Mouse (Mus musculus) lung, embryonic 15.5 days (tissue): ENCODE data around the gene D3Ertd254e. TPM values are rescaled to one million over a fixed set of nuclear protein-coding genes. Genes with fewer than 3 reads are reported as not detected.
"Not testable (repeated sequence)": the region's sequence is repeated elsewhere in the genome, so short reads cannot be mapped to it uniquely, and the experiment has no call there.

Source experiments
- ATAC-seq: fragments of 200-750 bp; cut with Nextera tagmentation; 2 replicates; pipeline ENCODE4 v1.8.0; 2017; ENCODE audit warnings: moderate number of reproducible peaks, borderline replicate concordance; ENCODE audit not compliant: low FRiP score, low TSS enrichment; ENCODE audit errors: extremely low read depth
- H3K27ac ChIP-seq: fragments of 300-500 bp; sonication (generic); 2 replicates; pipeline ENCODE4 v1.5.1; 2015; ENCODE audit warnings: moderate library complexity, mild to moderate bottlenecking, inconsistent platforms
- H3K27me3 ChIP-seq: fragments of 300-500 bp; sonication (generic); 2 replicates; pipeline ENCODE4 v1.6.1; 2015; ENCODE audit warnings: inconsistent platforms
- H3K36me3 ChIP-seq: fragments of 300-500 bp; sonication (generic); 2 replicates; pipeline ENCODE4 v1.6.1; 2015; ENCODE audit warnings: inconsistent platforms
- H3K4me1 ChIP-seq: fragments of 300-500 bp; sonication (generic); 2 replicates; pipeline ENCODE4 v1.6.1; 2015; ENCODE audit warnings: inconsistent platforms
- H3K4me2 ChIP-seq: fragments of 300-500 bp; sonication (generic); 2 replicates; pipeline ENCODE4 v1.6.1; 2015; ENCODE audit warnings: inconsistent platforms, mild to moderate bottlenecking, moderate library complexity
- H3K4me3 ChIP-seq: fragments of 300-500 bp; sonication (generic); 2 replicates; pipeline ENCODE4 v1.5.1; 2015; ENCODE audit warnings: mild to moderate bottlenecking, inconsistent platforms
- H3K9ac ChIP-seq: fragments of 300-500 bp; sonication (generic); 2 replicates; pipeline ENCODE4 v1.6.1; 2015; ENCODE audit warnings: inconsistent platforms
- H3K9me3 ChIP-seq: fragments of 300-500 bp; sonication (generic); 2 replicates; pipeline ENCODE4 v1.6.1; 2016; ENCODE audit warnings: inconsistent platforms
- WGBS: fragments of 180-500 bp; shearing (Covaris S2); methylation state at CpG from one replicate; pipeline ENCODE4 v1.1.7; 2015; 5-methylcytosine and 5-hydroxymethylcytosine counted together
- polyA plus RNA-seq: library from polyadenylated mRNA; unstranded; fragments of >200 nt; fragmentation: Nextera tagmentation; extraction: Ambion mirVana; gene quantifications from 2 replicates; pipeline ENCODE4 v1.2.1, GENCODE M21; 2015

The D3Ertd254e gene
- 7.3 and 7.9 TPM in 2 replicates for polyA plus RNA-seq

GRCm38 (mm10) chr3:36150934-36151686 lies at the start of gene D3Ertd254e:
Gene D3Ertd254e (plus strand): TSS chr3:36151017.
- H3K9ac ChIP-seq: peak within 1 kb of the TSS; percentile 87
- H3K9me3 ChIP-seq: no peaks in the 10 kb centered on the region
- WGBS: under 1% methylated on average over 54 of the region's 54 CpGs
- peak within 1 kb of the TSS; percentile 62 for H3K4me2 ChIP-seq
- peak; percentile 99 for ATAC-seq
- H3K36me3 ChIP-seq: no peaks in the 10 kb centered on the region
- H3K4me1 ChIP-seq: peaks cover 10% of the 10 kb centered on the region
- no peaks in the 10 kb centered on the region for H3K27me3 ChIP-seq
- H3K27ac ChIP-seq: peak within 1 kb of the TSS; percentile 90
- peak within 1 kb of the TSS; percentile 88 for H3K4me3 ChIP-seq

- 74% methylated on average over 4 of the region's 4 CpGs for WGBS
- Histone ChIP-seq H3K9me3 (no peaks in the 10 kb centered on the region), H3K4me3 (no peak overlapping the region), H3K4me2 (no peak overlapping the region), H3K36me3 (no peaks in the 10 kb centered on the region), H3K9ac (no peak overlapping the region), H3K27me3 (no peaks in the 10 kb centered on the region), H3K27ac (no peak overlapping the region), H3K4me1 (no peaks in the 10 kb centered on the region)
- no peak for ATAC-seq
These were observed 34.7 kb upstream of the D3Ertd254e start for GRCm38 (mm10) chr3:36116076-36116475.

- no peak for ATAC-seq
- Histone ChIP-seq H3K4me2 (no peak overlapping the region), H3K4me3 (no peak overlapping the region), H3K9me3 (no peaks in the 10 kb centered on the region), H3K9ac (no peak overlapping the region; the same call in 1 of the 2 replicates), H3K36me3 (no peaks in the 10 kb centered on the region), H3K27me3 (no peaks in the 10 kb centered on the region), H3K27ac (no peak overlapping the region), H3K4me1 (no peaks in the 10 kb centered on the region)
These were observed 30.9 kb upstream of the D3Ertd254e start for GRCm38 (mm10) chr3:36119684-36120548.

GRCm38 (mm10) chr3:36126176-36126575 lies 24.6 kb upstream of the D3Ertd254e start:
- H3K36me3 ChIP-seq, H3K4me1 ChIP-seq, H3K9ac ChIP-seq, H3K27me3 ChIP-seq, H3K4me2 ChIP-seq, ATAC-seq, H3K4me3 ChIP-seq, H3K9me3 ChIP-seq, H3K27ac ChIP-seq: not testable (repeated sequence)
- 85% methylated on average over 9 of the region's 9 CpGs for WGBS

GRCm38 (mm10) chr3:36136152-36136551 lies 14.7 kb upstream of the D3Ertd254e start:
- Histone ChIP-seq H3K4me2 (no peak overlapping the region), H3K27ac (no peak overlapping the region), H3K9me3 (no peaks in the 10 kb centered on the region), H3K27me3 (no peaks in the 10 kb centered on the region), H3K4me1 (no peaks in the 10 kb centered on the region), H3K36me3 (no peaks in the 10 kb centered on the region), H3K9ac (no peak overlapping the region), H3K4me3 (no peak overlapping the region)
- no peak for ATAC-seq

GRCm38 (mm10) chr3:36137560-36137959 lies 13.3 kb upstream of the D3Ertd254e start:
- WGBS: 44% methylated on average over 2 of the region's 2 CpGs
- H3K27ac ChIP-seq: no peak overlapping the region
- H3K4me2 ChIP-seq: no peak overlapping the region
- H3K27me3 ChIP-seq: no peaks in the 10 kb centered on the region
- H3K4me3 ChIP-seq: no peak overlapping the region
- no peaks in the 10 kb centered on the region for H3K9me3 ChIP-seq
- no peaks in the 10 kb centered on the region for H3K4me1 ChIP-seq
- ATAC-seq: no peak
- H3K36me3 ChIP-seq: no peaks in the 10 kb centered on the region
- H3K9ac ChIP-seq: no peak overlapping the region

GRCm38 (mm10) chr3:36138171-36138660 lies 12.6 kb upstream of the D3Ertd254e start:
- no peaks in the 10 kb centered on the region for H3K4me1 ChIP-seq
- no peak overlapping the region for H3K4me3 ChIP-seq
- no peaks in the 10 kb centered on the region for H3K36me3 ChIP-seq
- no peak overlapping the region for H3K9ac ChIP-seq
- H3K4me2 ChIP-seq: no peak overlapping the region
- H3K27me3 ChIP-seq: no peaks in the 10 kb centered on the region
- 89% methylated on average over 1 of the region's 1 CpGs for WGBS
- H3K27ac ChIP-seq: no peak overlapping the region
- H3K9me3 ChIP-seq: no peaks in the 10 kb centered on the region
- no peak for ATAC-seq

- no peak overlapping the region for H3K27ac ChIP-seq
- ATAC-seq: no peak
- no peaks in the 10 kb centered on the region for H3K9me3 ChIP-seq
- H3K36me3 ChIP-seq: no peaks in the 10 kb centered on the region
- no peaks in the 10 kb centered on the region for H3K27me3 ChIP-seq
- no peak overlapping the region for H3K4me3 ChIP-seq
- H3K4me2 ChIP-seq: no peak overlapping the region
- no peak overlapping the region for H3K9ac ChIP-seq
- H3K4me1 ChIP-seq: no peaks in the 10 kb centered on the region
These were observed 11.8 kb upstream of the D3Ertd254e start for GRCm38 (mm10) chr3:36138996-36139395.

GRCm38 (mm10) chr3:36150537-36150933 lies 282 bp upstream of the D3Ertd254e start:
- Histone ChIP-seq H3K9ac (no peak overlapping the region), H3K4me2 (peak overlapping the region; percentile 62)

GRCm38 (mm10) chr3:36155268-36155667 lies 4.5 kb downstream of the D3Ertd254e start:
- Histone ChIP-seq H3K4me3 (no peak overlapping the region), H3K27me3 (no peaks in the 10 kb centered on the region), H3K4me2 (no peak overlapping the region), H3K27ac (no peak overlapping the region), H3K9ac (no peak overlapping the region), H3K36me3 (peaks cover 10% of the 10 kb centered on the region), H3K9me3 (no peaks in the 10 kb centered on the region), H3K4me1 (peaks cover 10% of the 10 kb centered on the region)
- ATAC-seq: no peak
- 21% methylated on average over 5 of the region's 5 CpGs for WGBS

More at GRCm38 (mm10) chr3:36150537-36150933, 282 bp upstream of the D3Ertd254e start:
- Histone ChIP-seq H3K36me3 (no peaks in the 10 kb centered on the region), H3K4me1 (peaks cover 10% of the 10 kb centered on the region), H3K4me3 (peak overlapping the region; percentile 88), H3K27me3 (no peaks in the 10 kb centered on the region), H3K9me3 (no peaks in the 10 kb centered on the region), H3K27ac (no peak overlapping the region)
- ATAC-seq: no peak
- WGBS: 12% methylated on average over 1 of the region's 1 CpGs

GRCm38 (mm10) chr3:36170670-36171210 lies 19.9 kb downstream of the D3Ertd254e start:
- peaks cover 22% of the 10 kb centered on the region for H3K36me3 ChIP-seq
- no peaks in the 10 kb centered on the region for H3K4me1 ChIP-seq
- no peak overlapping the region for H3K27ac ChIP-seq
- 92% methylated on average over 1 of the region's 1 CpGs for WGBS
- no peak overlapping the region for H3K4me3 ChIP-seq
- H3K9me3 ChIP-seq: no peaks in the 10 kb centered on the region; the same call in 1 of the 2 replicates
- no peaks in the 10 kb centered on the region for H3K27me3 ChIP-seq
- ATAC-seq: no peak
- H3K4me2 ChIP-seq: no peak overlapping the region
- no peak overlapping the region for H3K9ac ChIP-seq

GRCm38 (mm10) chr3:36171348-36171747 lies 20.5 kb downstream of the D3Ertd254e start:
- 89% methylated on average over 1 of the region's 1 CpGs for WGBS
- peaks cover 16% of the 10 kb centered on the region for H3K36me3 ChIP-seq
- H3K9me3 ChIP-seq: no peaks in the 10 kb centered on the region
- ATAC-seq: no peak
- no peak overlapping the region for H3K9ac ChIP-seq
- H3K27me3 ChIP-seq: no peaks in the 10 kb centered on the region
- no peaks in the 10 kb centered on the region for H3K4me1 ChIP-seq
- no peak overlapping the region for H3K27ac ChIP-seq
- H3K4me3 ChIP-seq: no peak overlapping the region
- no peak overlapping the region for H3K4me2 ChIP-seq
